Mouse (Mus musculus) hindbrain, embryonic 14.5 days (tissue): ENCODE measurements around the gene Slc27a3. TPM values are rescaled to one million over a fixed set of nuclear protein-coding genes. Genes with fewer than 3 reads are reported as not detected.

ENCODE experiments used
- ATAC-seq: fragments of 200-750 bp; cut with Nextera tagmentation; 2 replicates; pipeline ENCODE4 v1.8.0; 2017; ENCODE audit warnings: moderate number of reproducible peaks, mild to moderate bottlenecking, moderate TSS enrichment, moderate library complexity; ENCODE audit not compliant: low FRiP score
- DNase-seq: peaks from one replicate; pipeline ENCODE4 v3.0.0-alpha.2; 2015; ENCODE audit warnings: low spot score
- H3K27ac ChIP-seq: fragments of 300-500 bp; sonication (generic); 2 replicates; pipeline ENCODE4 v1.5.1; 2014; ENCODE audit warnings: mild to moderate bottlenecking, moderate library complexity
- H3K27me3 ChIP-seq: fragments of 300-500 bp; sonication (generic); 2 replicates; pipeline ENCODE4 v1.6.1; 2014; ENCODE audit warnings: mild to moderate bottlenecking, low read length, mixed read lengths; ENCODE audit not compliant: control insufficient read depth, insufficient read depth
- H3K36me3 ChIP-seq: fragments of 300-500 bp; sonication (generic); replicated peaks from 2 replicates; pipeline ENCODE4 v1.6.1; 2014; ENCODE audit not compliant: control insufficient read depth, insufficient read depth
- H3K4me1 ChIP-seq: fragments of 300-500 bp; sonication (generic); replicated peaks from 2 replicates; pipeline ENCODE4 v1.6.1; 2014; ENCODE audit warnings: antibody characterized with exemption, low read length, mixed read lengths; ENCODE audit not compliant: control insufficient read depth, insufficient read depth
- H3K4me2 ChIP-seq: fragments of 300-500 bp; sonication (generic); replicated peaks from 2 replicates; pipeline ENCODE4 v1.6.1; 2014; ENCODE audit warnings: mild to moderate bottlenecking, moderate library complexity
- H3K4me3 ChIP-seq: fragments of 300-500 bp; sonication (generic); replicated peaks from 2 replicates; pipeline ENCODE4 v1.5.1; 2014; ENCODE audit warnings: mild to moderate bottlenecking, low read length
- H3K9ac ChIP-seq: fragments of 300-500 bp; sonication (generic); 2 replicates; pipeline ENCODE4 v1.6.1; 2014
- H3K9me3 ChIP-seq: fragments of 300-500 bp; sonication (generic); 2 replicates; pipeline ENCODE4 v1.6.1; 2016; ENCODE audit warnings: low read length; ENCODE audit not compliant: control insufficient read depth
- WGBS: fragments of 180-500 bp; shearing (Covaris S2); extraction: QIAGEN DNeasy Blood & Tissue Kit; methylation state at CpG from one replicate; pipeline ENCODE4 v1.1.7; 2014; 5-methylcytosine and 5-hydroxymethylcytosine counted together
- polyA plus RNA-seq: library from polyadenylated mRNA; unstranded; fragments of >200 nt; fragmentation: Nextera tagmentation; extraction: Ambion mirVana; gene quantifications from 2 replicates; pipeline ENCODE4 v1.2.1, GENCODE M21; 2014

The Slc27a3 gene
- polyA plus RNA-seq, 1 experiment from 2014 or later = 24.1 TPM

DNA sequence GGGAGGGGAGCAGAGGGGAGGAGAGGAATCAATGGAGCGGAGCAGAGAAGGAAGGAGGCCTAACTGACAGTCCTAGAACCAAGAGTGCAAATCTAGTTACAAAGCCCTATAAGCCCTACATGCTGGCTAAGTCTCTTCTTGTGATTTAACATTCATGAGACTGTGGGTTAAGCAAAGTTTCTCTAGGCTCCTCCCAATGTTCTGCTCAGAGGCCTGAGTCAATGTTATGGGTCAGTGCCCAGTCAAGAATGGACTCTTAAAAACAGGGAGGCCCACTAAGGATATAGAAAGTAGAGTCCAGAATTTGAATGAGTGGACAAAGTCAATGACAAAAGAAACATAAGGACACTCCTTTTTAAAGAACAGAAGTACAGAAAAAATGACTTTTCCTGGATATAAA is 37.8 kb upstream of the Slc27a3 start:
- Histone ChIP-seq H3K9me3 (no peaks in the 10 kb centered on the region), H3K27me3 (no peaks in the 10 kb centered on the region), H3K9ac (no peak overlapping the region), H3K4me1 (peaks cover 19% of the 10 kb centered on the region), H3K4me2 (no peak overlapping the region), H3K4me3 (no peak overlapping the region), H3K36me3 (peaks cover 22% of the 10 kb centered on the region), H3K27ac (no peak overlapping the region)
- DNase-seq (no peak), ATAC-seq (no peak)
- WGBS = 75% methylated on average over 1 of the region's 1 CpGs

DNA sequence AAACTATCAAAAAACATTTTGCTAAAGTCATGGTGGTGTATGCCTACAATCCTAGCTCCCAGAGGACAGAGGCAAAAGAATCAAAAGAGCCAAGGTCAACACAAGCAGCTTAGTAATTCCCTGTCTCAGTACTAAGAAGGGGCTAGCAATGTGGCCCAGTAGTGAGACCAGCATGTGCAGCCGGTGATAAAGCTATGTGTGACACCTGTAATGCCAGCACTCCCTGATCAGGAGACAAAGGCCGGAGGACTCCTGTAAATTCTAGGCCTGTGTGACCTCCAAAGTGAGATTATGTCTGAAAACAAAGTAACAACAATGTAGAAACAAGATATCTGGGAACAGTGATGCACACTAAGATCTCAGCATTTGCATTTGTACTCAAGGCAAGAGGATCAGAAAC is 35.8 kb upstream of the Slc27a3 start:
- WGBS = 92% methylated on average over 2 of the region's 2 CpGs

GRCm38 (mm10) chr3:90423549-90423948 is 33.8 kb upstream of the Slc27a3 start:
- H3K27ac ChIP-seq = no peak overlapping the region
- ATAC-seq (no peak), DNase-seq (no peak)
- H3K27me3 ChIP-seq = no peaks in the 10 kb centered on the region
- no peaks in the 10 kb centered on the region for H3K4me1 ChIP-seq
- no peaks in the 10 kb centered on the region for H3K9me3 ChIP-seq
- H3K4me2 ChIP-seq = no peak overlapping the region
- H3K9ac ChIP-seq = no peak overlapping the region
- H3K4me3 ChIP-seq = no peak overlapping the region
- H3K36me3 ChIP-seq = peaks cover 48% of the 10 kb centered on the region

More for the DNA sequence above, 35.8 kb upstream of the Slc27a3 start:
- H3K27me3 ChIP-seq = no peaks in the 10 kb centered on the region
- H3K9ac ChIP-seq = no peak overlapping the region
- peaks cover 38% of the 10 kb centered on the region for H3K36me3 ChIP-seq
- no peak overlapping the region for H3K4me3 ChIP-seq
- no peak overlapping the region for H3K27ac ChIP-seq
- no peak overlapping the region for H3K4me2 ChIP-seq
- no peaks in the 10 kb centered on the region; the same call in 1 of the 2 replicates for H3K4me1 ChIP-seq
- DNase-seq = no peak
- H3K9me3 ChIP-seq = no peaks in the 10 kb centered on the region
- ATAC-seq = no peak

DNA sequence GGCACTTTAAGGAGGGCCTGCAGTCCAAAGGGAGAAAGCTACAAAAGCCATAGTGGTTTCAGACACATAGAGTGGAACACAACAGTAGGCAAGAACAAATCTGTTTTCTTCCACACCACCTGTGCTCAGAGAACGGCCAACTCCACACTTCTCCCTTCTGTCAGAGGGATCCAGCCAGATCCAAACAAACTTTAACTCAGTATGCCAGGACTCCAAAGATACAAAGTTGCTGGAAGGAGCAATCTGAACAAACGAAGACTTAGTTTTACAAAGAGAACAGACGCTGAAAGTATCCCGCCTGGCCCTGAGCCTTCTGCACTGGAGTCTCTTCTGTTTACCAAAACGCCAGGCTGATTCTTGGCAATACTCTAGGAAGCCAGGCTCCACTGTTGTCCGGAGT is 31.0 kb upstream of the Slc27a3 start:
- DNase-seq (no peak), ATAC-seq (no peak)
- Histone ChIP-seq H3K9me3 (no peaks in the 10 kb centered on the region), H3K9ac (no peak overlapping the region), H3K27ac (no peak overlapping the region), H3K4me3 (no peak overlapping the region), H3K36me3 (peaks cover 76% of the 10 kb centered on the region), H3K4me1 (no peaks in the 10 kb centered on the region), H3K4me2 (no peak overlapping the region), H3K27me3 (no peaks in the 10 kb centered on the region)
- WGBS = 94% methylated on average over 6 of the region's 6 CpGs

- DNase-seq = no peak
Measured at GRCm38 (mm10) chr3:90413011-90413396, 23.3 kb upstream of the Slc27a3 start.

DNA sequence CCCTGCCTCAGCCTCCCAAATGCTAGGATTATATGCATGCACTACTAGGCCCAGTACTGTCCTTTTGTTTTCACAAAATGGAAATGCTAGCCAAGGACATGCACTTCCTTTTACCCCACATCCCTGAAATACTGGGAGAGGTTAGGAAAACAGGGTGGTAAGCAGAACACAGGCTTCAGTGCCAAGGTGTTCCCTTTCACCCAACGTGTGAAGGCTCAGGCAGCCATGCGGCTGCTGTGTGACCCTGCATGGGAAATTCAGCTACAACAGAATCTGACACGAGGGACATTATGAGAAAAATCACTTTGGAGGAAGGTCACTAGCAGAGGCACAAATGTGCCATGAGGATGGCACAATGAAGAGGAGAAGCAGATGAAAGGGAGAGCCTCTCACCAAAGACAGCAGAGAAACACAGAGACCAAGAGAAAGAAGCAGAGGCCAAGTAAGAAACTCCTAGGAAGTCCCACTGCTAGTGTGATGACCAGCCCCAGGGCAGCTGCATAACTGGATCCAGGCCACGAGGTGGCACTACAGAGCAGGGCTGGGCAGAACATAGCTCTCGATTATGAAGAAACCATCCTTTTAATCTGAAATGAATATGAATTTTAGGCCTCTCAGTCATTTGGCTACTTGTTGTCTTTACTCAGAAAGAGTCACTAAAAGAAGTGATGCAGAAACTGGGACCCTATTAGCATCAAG is 22.7 kb upstream of the Slc27a3 start:
- Histone ChIP-seq H3K4me3 (no peak overlapping the region), H3K4me2 (no peak overlapping the region), H3K9me3 (no peaks in the 10 kb centered on the region), H3K4me1 (no peaks in the 10 kb centered on the region), H3K9ac (no peak overlapping the region), H3K27me3 (no peaks in the 10 kb centered on the region), H3K27ac (no peak overlapping the region), H3K36me3 (peaks cover 93% of the 10 kb centered on the region)
- ATAC-seq (peak; percentile 57; the same call in 1 of the 2 replicates), DNase-seq (peak; percentile 78)
- WGBS = 50% methylated on average over 5 of the region's 5 CpGs

More at GRCm38 (mm10) chr3:90413011-90413396, 23.3 kb upstream of the Slc27a3 start:
- H3K4me2 ChIP-seq = no peak overlapping the region
- no peak overlapping the region for H3K27ac ChIP-seq
- no peaks in the 10 kb centered on the region for H3K27me3 ChIP-seq
- no peaks in the 10 kb centered on the region for H3K4me1 ChIP-seq
- H3K36me3 ChIP-seq = peaks cover 93% of the 10 kb centered on the region
- no peak overlapping the region for H3K9ac ChIP-seq
- 80% methylated on average over 3 of the region's 3 CpGs for WGBS
- H3K9me3 ChIP-seq = no peaks in the 10 kb centered on the region
- H3K4me3 ChIP-seq = no peak overlapping the region
- ATAC-seq = peak; percentile 21; the same call in 1 of the 2 replicates

GRCm38 (mm10) chr3:90408721-90409120 is 19.0 kb upstream of the Slc27a3 start:
- 93% methylated on average over 3 of the region's 3 CpGs for WGBS
- ATAC-seq = no peak
- Histone ChIP-seq H3K9ac (no peak overlapping the region), H3K4me1 (no peaks in the 10 kb centered on the region), H3K9me3 (no peaks in the 10 kb centered on the region), H3K4me2 (no peak overlapping the region), H3K27me3 (no peaks in the 10 kb centered on the region), H3K4me3 (no peak overlapping the region), H3K27ac (no peak overlapping the region), H3K36me3 (peaks cover 93% of the 10 kb centered on the region)
- no peak for DNase-seq

DNA sequence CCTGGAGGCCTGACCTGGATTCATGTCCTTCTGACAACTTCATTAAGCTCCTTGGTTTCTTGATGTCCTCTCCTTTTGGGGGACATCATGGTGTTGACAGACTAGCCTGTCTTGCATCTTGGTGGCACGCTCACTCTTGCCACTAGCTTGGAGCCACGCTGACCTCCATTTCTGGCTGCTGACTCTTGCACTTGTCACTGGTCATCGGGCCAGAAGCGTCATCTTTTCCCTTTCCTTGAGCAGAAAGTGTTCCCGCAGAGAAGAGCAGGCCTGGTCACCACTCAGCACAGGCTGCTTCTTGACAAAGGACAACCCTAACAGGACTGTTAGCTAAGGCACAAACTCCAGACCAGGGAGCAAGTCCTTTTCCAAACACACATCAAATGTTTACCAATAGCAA is 16.7 kb upstream of the Slc27a3 start:
- Histone ChIP-seq H3K4me1 (no peaks in the 10 kb centered on the region), H3K9me3 (no peaks in the 10 kb centered on the region), H3K4me2 (no peak overlapping the region), H3K9ac (no peak overlapping the region), H3K4me3 (no peak overlapping the region), H3K36me3 (peaks cover 100% of the 10 kb centered on the region), H3K27me3 (no peaks in the 10 kb centered on the region), H3K27ac (no peak overlapping the region)
- 98% methylated on average over 5 of the region's 5 CpGs for WGBS
- DNase-seq (no peak), ATAC-seq (no peak)

DNA sequence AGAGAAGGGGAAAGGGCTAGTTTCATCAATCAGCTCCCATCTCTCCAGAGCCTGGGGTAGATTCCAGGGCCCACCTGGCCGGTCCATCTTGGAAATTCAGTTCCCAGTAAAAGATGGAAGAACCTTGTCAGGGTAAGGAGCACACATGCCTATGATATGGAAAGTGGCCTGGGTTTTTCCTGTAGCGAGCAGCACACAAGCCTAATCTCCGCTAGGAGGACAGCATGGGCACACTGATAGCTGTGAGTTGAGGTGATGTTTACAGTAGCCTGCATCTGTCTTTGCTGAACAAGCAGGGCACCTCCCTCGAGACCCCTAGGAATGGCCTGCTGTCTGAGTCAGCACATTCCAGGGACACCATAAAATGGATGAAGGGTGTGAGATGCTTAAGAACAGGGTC is 14.9 kb upstream of the Slc27a3 start:
- WGBS = 91% methylated on average over 4 of the region's 4 CpGs
- H3K4me3 ChIP-seq = no peak overlapping the region
- H3K4me2 ChIP-seq = no peak overlapping the region
- peaks cover 100% of the 10 kb centered on the region for H3K36me3 ChIP-seq
- H3K9ac ChIP-seq = no peak overlapping the region
- H3K4me1 ChIP-seq = no peaks in the 10 kb centered on the region
- H3K27ac ChIP-seq = no peak overlapping the region
- ATAC-seq (no peak), DNase-seq (no peak)
- no peaks in the 10 kb centered on the region for H3K27me3 ChIP-seq
- no peaks in the 10 kb centered on the region for H3K9me3 ChIP-seq

DNA sequence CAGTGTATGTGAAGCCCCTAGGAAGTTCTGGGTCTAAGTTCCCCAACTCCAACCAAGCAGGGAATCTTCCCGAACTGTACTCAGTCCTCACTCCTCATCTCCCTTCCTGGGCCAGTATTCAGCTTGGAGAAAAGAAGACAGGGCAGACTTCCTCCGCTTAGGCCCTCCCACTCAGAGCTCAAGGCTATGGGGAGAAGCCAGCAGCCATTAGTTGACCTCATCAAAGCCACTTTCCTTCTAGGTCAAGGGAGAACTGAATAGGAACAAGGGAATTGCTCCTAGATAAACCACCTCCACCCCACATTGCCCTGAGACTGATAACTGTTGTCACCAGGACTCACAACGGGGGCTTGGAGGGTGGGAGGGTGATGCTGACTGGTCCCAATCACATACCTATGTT is 14.4 kb upstream of the Slc27a3 start:
- Histone ChIP-seq H3K9me3 (no peaks in the 10 kb centered on the region), H3K4me2 (no peak overlapping the region), H3K27me3 (no peaks in the 10 kb centered on the region), H3K9ac (no peak overlapping the region), H3K4me1 (no peaks in the 10 kb centered on the region), H3K36me3 (peaks cover 100% of the 10 kb centered on the region), H3K4me3 (no peak overlapping the region), H3K27ac (no peak overlapping the region)
- DNase-seq = no peak
- WGBS = 94% methylated on average over 3 of the region's 3 CpGs
- no peak for ATAC-seq
